Mouse (Mus musculus) urinary bladder, postnatal 4 days (tissue): ENCODE data around the gene Csf2rb.
A peak's percentile ranks its signal among the peaks of the same experiment; 100 is the strongest.
"Not testable (repeated sequence)": the region's sequence is repeated elsewhere in the genome, so short reads cannot be mapped to it uniquely, and the experiment has no call there.

Experiments used
- DNase-seq, 2 experiments: peaks; one replicate each; pipeline ENCODE4 v3.0.0; 2021 to 2022; ENCODE audit warnings: low spot score in 2 of 2

Csf2rb gene

DNA sequence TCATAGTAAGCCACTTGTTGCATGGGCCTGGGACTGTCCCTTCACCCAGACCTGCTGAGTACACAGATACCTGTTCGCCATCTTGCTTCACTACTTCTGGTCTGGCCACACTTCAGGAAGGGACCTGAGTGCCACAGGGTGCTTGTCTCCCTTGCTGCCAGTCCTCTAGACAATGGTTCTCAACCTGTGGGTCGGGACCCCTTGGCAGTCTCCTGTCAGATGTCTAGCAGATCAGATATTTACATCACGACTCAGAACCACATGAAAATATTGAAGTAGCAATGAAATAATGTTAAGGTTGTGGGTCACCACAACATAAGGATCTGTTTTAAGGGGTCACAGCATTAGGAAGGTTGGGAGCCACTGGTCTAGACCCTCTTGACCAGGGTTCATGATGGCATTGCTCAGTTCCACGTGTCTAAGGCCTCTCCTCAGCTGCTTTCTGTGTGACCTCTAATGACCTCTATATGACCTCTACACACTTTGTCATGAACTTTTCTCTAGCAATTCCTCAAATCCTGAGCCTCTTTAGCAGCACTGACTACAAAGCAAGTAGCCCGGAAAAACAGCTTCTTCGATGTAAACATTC, 2.3 kb downstream of the Csf2rb start:
- DNase-seq, result not testable (repeated sequence)

DNA sequence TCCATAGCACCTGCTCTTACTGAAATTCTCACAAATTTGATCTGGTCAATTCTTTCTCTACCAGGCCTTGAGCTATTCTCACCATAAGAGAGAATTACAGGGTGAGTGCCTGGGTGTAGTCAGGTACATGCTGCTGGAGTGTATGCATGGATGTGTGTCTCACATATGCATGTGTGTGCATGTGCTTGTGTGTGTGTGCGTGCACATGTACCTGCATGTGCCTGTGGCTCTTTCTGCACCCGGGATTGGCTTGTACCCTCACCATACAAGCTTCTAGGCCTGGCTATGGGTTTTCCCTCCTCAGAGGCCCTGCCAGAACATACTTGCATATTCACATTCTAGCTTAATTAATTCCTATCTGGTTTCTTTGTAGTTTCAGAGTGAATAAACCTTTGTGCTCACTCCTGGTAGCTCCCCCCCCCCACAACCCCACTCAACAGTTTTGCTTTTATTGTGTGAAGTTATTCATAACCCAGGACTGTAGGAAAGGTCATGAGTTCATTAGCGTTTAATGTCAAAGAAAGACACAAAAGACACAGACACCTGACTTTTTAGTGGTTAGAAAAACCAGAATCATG, 3.1 kb downstream of the Csf2rb start:
- DNase-seq, result no peak

DNA sequence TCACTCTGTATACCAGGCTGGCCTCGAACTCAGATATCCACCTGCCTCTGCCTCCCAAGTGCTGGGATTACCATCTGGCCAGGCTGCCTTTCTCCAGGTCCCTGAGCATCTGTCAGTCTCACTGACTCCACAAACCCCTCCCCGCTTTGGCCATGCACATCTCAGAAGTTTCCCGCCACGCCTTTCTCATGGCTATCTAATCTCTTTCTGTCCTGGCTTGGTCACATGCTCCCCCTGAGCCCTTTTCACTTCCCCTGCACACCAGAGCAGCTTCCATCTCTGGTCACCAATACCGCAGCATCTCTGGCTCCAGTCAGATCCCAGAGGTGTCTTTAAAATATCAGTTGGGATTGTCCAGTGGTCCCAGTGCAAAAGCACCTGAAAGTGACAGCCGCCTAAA, 4.4 kb downstream of the Csf2rb start:
- not testable (repeated sequence) for DNase-seq

DNA sequence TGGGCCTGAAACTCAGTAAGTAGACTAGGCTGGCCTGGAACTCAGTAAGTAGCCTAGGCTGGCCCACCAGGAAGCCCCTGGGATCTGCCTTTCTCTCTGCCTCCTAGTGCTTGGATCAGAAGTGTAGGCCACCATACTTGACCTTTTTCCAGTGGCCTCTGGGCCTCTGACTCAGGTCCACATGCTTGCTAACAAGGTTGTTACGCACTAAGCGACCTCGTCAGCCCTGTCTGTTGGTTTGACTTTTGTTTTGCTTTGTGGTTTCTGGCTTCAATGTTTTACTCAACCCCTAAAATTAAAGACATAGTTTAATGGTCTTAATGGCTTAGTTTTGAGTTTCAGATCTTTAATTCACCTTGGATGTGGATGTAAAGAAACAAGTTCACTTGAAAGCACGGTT, 5.2 kb downstream of the Csf2rb start:
- DNase-seq, result no peak

DNA sequence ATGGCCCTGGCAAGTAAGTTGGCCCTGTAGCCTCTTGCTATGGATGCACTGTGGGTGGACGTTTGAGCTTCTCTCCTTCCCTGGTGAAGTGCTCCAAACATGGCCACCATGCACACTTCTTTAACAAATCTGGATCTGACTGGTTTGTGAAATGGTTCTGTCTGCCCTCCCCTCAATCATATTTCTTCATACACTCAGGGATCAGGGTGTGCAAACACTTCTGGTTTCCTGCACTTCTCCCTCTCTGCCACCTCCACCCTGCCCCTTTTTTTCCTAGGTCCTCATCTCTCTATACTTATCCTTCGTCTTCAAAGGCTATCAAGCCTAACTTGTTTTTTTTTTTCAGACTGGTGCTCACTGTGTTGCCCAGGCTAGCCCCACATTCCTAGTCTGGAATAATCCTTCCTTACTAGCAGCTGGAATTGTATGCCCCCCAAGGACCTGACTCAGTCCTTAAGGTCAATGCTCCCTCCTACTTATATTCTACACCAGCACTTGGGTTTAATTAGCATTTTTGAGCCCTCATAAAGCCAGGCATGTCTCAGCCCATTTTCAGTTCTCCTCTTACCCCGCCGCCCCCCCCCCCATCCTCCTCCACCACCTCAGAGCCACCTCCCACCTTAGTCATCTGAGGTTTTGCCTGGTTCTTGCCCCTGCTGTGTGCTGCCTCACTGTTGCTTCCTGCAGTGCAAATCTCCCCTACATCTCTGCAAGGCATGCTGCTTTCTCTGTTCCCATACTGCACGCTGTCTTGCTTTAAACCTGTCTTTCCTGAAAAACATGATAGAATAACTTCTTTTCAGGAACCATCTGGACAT, 6.2 kb downstream of the Csf2rb start:
- no peak for DNase-seq

DNA sequence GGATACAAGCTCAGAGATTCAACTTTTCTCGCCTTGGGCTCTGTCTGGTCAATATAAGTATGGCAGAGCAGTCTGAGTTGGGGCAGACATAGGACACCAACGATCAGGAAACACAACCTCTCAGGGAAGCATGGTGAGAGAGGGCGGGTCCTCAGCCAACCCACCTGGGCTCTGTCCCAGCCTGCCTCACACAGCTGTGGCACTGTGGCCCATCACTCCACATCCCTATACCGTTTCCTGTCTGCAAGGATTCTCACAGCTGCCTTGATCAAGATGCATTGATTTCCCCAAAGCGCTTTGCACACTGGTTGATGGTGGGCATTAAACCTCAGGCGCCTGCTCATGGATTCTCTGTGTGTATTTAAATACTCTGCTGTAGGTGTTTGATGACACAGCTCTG, 7.4 kb downstream of the Csf2rb start:
- DNase-seq, result no peak

DNA sequence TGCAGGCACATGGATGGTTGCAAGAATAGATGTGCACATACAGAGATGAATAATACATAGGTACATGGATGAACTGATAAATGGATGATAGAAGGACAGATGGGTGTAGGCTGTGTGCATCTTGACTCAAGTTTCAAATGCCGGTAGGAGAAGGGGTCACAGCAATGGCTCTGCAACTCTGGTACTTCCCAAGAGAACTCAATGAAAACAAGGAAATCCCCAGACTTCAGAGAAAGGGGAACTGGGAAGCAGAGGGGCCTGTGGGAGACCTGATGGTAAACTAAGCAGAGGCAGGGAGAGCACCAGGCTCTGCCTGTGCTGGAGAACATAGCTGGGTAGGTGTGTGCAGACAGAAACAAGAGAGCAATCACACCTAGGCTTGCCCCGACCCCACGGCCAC, 8.8 kb downstream of the Csf2rb start:
- no peak for DNase-seq

DNA sequence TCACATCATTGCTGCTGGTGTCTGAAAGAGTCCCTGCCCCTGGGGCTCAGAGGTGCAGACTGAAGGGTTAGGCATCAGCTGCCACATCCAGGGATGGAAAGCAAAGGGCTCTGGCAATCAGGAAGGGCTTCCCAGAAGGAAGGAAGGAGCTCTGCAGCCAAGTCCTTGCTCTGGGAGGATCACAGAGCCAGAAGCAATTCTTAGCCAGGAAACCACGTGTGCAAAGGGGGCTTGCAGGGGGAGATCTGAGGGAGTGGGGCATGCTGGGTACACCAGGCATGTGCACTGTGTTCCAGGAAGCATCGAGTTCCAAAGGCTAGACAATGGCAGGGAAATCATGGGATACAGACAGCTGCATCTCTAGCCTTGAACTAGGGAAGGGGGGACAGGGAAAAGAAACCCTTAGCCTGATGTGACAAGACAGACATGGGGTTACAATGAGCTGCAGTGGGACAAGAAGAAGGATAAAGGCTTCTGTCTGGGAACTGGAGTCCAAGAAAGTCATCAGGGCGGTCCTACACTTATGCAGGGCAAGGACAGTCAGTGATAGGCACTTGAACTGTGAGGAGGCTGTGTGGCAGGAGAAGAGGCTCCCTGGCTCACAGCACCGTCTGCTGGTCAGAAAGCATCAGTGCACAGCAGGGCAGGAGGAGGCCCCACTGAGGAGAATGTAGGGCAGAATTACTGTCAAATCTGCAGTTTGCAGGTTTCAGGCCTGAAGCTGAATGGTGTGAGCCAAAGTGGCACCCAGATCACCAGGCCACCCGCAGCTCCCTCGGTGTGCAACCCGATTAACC, 14.3 kb downstream of the Csf2rb start:
- DNase-seq, result peak; percentile 52 to 65

DNA sequence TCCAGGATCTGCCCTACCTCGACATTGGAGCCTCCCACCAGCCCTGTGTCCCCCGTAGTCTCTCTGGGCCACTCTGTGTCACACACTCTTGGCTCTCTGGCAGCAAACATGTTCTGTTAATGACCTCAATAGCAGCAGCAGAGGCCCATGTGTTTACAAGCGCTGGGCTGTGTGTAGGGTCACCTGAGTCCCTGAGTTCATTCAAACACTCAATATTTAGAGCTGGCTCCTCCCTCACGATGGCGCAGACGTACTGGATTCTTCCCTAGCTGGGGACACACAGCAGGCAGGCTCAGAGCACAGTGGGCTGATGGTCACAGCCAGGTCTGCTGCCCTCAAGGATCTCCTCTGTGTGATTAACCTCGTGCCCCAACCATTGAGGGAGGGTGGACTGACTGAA, 15.4 kb downstream of the Csf2rb start:
- not testable (repeated sequence) for DNase-seq

DNA sequence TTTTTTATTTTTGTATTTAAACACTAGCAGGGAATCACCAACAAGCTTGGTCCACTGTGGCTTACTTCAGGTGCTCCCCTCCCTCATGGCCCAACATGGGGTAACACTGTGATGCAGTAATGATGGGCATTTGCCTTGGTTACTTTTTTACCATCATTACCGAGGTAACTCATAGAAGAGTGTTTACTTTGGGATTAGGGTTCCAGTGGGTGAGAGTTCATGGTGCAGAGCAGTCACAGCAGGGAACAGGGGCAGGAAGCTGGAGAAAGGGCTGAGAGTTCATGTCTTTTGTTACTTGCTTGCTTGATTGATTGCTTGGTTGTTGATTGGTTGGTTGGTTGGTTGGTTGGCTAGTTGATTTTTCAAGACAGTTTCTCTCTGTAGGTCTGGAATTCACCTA, 18.1 kb downstream of the Csf2rb start:
- DNase-seq, result no peak

DNA sequence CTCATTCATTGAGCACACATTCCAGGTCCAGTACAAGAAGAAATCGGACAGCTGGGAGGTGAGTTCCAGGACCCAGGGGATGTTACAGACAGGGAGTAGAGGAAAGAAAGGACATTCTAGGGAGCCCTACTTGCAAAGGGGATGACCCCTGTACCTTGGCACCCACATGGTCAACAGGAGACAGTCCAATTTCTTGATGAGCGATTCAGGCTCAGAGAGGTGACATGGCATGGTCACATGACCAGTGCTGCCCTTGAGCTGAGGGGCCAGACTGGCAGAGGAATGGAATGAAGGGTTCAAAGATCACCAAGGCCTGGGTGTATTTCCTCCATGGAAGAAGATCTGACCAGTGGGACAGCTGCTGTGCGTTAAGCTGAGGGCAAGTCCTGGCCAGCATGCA, 19.0 kb downstream of the Csf2rb start:
- no peak for DNase-seq

DNA sequence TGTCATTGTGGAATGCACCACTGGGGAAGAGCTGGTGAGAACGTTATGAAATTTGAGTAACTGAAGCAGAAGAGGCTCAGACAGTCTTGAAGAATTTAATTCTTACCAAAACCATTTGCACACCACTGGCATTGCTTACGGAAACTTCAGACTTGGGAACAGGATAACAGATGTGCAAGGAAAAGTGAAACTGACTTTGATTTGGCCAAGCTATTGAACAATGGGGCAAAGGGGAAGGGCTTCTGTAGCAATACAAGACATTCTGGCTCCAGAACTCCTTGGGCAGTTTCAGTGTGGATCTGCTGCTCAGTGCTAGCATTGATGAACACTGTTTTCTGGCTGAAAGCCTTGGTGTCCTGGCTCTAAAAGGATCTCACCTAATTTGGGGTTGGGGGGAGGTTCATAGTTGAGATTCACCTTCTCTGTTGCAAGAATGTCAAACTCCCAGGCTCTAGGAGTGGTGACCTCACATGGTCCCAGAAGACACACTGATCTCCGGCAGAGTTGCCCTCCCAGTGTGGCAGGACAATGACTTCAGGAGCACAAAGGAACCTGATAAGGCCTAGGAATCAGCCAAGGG, 26.1 kb downstream of the Csf2rb start:
- DNase-seq, result no peak

DNA sequence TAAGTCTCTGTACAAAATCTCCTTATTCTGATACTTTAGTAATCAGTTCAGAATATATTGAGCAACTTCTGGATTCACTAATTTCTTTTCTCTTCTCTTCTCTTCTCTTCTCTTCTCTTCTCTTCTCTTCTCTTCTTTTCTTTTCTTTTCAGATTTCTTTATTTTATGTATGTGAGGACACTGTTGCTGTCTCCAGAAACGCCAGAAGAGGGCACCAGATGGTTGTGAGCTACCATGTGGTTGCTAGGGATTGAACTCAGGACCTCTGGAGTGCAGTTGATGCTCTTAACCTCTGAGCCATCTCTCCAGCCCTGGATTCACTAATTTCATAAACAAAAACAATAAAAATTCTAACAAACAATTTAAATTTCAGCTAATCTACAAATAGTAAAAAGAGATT, 29.4 kb downstream of the Csf2rb start:
- DNase-seq, result no peak

DNA sequence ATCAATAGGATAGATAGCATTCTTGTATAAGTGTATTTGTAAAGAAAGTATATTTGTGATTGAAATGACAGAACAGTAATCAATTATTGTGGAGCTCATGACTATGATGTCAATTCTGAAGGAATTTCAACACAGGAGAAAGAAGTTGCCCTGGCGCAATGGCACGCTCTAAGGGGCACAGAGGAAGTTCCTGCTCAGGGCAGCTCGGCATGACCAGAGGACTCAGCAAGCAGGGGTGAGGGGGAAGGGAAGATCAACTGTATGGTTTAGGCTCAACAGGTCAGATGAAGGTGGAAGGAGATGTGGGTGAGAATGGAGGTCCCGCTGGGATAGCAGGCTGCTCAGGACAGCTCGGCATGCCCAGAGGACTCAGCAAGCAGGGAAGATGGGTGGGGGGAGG, 30.0 kb downstream of the Csf2rb start:
- no peak for DNase-seq

DNA sequence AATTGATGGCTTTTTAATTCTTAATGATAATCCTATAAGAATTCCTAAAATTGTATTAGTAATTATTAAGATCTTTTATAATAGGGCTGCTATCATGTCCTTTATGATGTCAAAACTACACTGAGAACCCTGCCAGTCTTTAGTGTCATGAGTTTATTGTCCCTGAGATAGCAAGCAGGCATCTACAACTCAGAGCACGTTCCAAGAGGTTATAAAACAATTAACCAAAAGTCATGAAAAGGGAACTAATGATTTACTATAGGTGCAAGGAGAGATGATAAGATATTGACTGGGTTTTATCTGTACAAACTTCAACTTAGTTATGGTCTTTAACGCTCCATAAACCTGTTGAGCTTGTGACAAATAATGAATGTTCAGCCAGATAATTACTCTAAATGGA, 40.4 kb downstream of the Csf2rb start:
- no peak for DNase-seq

DNA sequence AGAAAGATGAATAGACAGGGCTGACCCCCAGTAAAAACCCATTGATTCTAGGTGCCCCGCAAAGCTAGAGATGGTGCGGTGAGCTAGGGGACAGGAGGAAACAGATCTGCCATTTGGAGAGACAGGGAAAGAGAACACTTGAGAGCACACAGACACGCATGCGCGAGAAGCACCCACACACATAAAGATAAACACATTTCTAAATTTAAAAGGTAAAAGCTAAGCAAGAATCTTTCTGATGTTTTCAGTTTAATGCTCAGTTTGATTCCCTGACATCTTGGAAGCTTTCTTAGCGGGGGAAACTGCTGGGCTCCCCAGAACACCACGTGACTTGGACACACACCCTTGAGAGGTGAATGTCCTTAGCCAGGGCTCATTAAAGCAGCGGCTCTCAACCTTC, 41.3 kb downstream of the Csf2rb start:
- no peak for DNase-seq

DNA sequence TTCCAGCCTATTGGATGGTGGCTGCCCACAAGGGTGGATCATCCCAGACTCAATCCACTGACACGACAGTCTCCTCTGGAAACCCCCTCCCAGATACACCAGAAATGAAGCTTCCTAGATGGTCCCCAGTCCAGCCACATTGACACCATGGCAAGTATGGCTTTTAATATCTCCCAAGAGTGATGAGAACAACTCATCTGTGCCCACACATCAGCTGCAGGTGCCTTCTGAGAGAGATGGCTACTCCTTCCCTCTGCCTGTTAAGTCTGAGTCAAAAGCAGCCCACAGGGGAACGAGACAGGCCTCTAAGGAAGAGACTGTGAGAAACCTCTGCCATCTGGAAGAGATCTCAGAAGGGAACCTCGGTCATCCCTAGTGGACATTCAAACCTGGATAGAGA, 42.3 kb downstream of the Csf2rb start:
- no peak for DNase-seq

DNA sequence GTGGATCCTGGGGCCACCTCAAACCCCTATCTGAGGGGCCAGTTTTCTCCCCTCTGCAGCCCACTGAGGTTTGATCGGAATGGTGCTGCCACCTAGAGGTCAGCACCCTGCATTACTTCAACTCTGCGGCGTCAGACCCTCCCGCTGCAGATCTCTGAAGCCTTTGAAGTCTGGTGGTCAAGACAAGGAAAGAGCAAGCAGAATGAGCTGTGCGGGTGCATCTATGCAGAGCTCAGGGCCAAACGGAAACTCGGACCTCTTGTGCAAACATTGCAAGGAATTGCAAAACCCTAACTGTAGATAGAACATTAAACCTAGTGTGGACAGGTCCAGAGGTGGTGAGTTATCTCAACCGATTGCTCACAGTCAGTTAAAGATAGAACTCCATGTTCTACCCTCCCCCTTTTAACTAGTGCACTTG, 43.4 kb downstream of the Csf2rb start:
- no peak for DNase-seq

DNA sequence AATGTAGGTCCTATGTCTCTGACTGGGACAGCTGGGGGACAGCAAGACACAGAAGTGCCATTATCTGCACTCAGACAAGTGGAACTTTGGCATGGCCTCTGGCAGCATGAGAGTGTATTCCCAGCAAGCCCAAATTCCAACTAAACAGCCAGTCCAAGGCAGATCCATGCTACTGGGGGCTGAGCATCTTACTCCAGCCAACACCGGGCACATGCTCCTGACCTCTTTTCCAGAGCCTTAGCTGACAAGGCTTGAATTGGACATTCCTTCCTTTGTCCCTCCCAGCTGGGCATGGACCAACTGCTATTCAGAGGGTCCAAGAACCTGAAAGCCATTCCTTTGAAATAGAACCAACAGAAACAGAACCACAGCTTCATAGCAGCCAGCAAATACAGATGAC, 44.1 kb downstream of the Csf2rb start:
- DNase-seq, result no peak

DNA sequence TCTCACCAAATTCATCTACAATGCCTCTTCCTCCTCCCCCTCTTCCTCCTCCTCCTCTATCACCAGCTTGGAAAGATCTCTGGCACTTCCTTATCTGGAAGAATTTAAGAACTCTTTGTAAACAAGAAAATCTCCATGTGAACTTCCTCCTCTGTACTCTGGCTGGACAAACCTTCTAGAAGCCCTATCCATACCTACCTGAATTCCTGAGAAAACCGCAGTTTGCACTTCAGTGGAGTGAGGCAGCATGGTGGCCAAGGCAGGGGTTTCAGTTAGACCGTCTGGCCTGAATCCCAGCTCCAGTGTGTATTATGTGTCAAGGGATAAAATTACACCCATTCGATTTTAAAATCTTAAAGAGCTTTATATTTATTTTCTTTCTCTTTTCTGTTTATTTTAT, 47.2 kb downstream of the Csf2rb start:
- DNase-seq, result no peak

DNA sequence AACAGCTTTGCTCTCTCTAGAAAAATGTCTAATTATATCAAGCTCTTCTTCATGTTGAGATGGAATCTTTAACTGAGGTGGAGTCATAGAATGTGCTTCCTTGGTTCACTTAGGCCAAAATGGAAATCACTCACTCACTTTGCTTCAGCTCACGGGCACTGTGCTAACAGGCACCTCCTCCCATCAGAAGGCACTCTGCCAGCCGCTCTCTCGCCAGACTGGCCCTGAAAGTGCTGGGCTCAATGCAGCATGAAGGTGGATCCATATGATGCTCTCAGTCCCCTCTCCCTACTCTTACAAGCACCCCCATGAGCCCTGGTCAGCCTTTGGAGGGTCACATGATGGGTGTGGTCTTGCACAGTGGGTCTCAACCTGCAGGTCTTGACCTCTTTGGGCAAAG, 48.7 kb downstream of the Csf2rb start:
- no peak for DNase-seq

DNA sequence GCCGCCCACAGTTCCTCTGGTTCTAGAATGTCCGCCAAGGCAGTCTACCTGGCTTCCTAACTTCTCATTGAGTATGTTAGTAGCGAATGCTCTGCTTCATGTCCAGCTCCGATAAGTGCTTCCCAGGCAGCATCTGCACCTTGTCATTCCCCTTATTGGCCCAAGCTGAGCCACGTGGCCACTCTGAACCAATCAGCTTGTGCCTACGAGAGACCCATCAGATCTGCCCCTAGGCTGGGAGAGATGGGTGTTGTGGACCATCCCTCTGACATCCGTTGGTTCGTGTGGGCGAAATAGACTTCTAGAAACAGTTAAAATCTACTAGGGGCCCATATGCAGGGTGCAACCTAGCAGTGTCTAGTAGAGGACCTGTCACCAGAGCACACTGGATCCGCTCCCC, 52.3 kb downstream of the Csf2rb start:
- no peak for DNase-seq
